Mouse (Mus musculus) brain, embryonic 18.5 days (tissue): Measurements from ENCODE around the gene Csmd2.

Experiments
- DNase-seq: peaks from one replicate; pipeline ENCODE4 v3.0.0-alpha.2; 2012; ENCODE audit warnings: low read depth, low spot score

Csmd2 gene

DNA sequence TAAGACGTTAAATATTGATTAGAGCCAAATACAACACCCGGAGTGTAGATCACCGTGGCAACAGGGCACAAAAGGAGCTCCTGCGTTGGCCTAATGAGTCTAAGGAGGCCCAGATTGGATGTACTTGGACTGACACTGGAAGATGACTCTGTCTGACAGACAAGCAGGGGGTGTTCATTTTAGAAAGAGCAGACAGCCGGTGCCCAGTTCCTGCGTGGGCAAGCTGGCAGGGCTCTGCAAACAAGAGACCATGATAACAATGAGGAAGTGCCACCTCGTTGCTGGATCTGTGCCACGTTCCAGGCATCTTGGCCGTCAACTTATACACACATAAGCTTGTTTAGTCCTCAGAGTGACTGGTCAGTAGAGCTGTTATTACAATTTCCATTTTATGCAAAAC lies 342.9 kb downstream of the Csmd2 start:
- no peak for DNase-seq

DNA sequence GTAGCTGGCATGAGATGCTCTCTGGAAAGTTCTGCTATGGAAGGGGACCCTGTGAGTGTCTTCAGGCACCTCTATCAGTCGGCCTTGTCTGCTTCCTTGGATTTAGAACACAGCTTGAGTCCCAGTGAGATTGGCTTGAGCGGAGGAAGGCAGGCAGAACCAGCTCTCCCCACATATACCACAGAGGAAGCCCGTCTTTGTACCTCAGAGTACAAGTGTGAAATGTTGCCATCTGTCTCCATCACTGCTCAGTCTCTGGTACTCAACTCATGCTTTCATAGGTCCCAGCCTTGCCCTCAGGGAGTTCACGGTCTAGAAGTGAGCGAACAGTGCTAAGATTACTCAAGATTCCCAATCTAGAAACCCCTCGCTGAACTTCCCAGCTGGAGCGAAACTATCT lies 352.8 kb downstream of the Csmd2 start:
- no peak for DNase-seq

DNA sequence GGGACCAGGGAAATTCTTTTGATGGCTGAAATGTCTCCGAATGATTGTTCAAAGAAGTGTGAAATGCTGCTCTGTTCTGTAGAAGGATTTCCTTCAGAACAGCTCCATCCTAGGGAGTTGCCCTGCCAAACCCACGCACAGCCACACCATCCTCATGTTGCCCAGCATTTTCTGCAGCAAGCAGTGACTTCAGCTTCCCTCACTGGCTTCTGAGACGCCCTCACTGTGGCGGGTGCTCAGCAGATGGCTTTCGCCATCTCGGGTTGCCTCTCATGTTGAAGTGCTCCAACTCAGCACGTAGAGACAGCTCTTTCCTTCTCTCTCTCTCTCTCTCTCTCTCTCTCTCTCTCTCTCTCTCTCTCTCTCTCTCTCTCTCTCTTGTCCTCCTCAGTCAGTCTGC lies 353.7 kb downstream of the Csmd2 start:
- DNase-seq: no peak

DNA sequence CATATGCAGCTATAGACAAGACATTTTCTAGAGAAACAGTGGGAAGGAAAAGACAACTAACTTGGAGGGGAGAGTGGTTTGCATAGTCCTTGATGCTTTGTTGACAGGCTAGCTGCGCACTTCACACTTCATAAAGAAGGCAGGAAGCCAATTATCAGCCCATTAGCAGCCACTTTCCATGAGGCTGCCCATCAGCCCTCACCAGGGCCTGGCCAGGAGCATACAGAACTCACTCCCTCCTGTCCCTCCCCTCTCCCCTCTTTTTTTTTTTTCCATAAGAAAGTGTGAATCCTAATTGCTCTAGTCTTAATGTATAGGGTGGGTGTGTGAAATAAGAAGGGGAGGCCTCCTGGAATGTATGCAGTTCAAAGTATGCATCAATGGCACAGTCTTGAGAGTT lies 354.6 kb downstream of the Csmd2 start:
- DNase-seq: no peak

- DNase-seq: no peak
Measured at GRCm38 (mm10) chr4:128358751-128359150, 371.1 kb downstream of the Csmd2 start.

GRCm38 (mm10) chr4:128365851-128366250 lies 378.2 kb downstream of the Csmd2 start:
- no peak for DNase-seq

DNA sequence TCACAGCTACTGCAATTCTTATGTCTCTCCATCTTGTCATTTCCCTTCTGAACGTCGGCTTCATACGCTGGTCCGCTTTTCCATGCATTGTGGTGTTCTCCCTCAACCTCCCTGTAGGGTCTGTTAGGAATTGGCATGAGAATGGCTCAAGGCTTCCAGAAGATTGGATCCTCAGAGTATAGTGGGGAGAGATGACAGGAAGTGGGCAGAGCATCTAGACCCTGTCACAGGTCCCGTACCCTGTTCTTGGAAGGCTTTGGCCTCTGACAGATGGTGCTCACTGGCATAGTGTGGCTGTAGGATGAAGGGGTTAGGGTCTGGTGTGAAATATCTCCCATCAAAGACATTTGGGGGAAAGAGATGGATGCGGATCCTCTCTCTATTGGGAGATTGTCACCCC lies 380.4 kb downstream of the Csmd2 start:
- DNase-seq: no peak

DNA sequence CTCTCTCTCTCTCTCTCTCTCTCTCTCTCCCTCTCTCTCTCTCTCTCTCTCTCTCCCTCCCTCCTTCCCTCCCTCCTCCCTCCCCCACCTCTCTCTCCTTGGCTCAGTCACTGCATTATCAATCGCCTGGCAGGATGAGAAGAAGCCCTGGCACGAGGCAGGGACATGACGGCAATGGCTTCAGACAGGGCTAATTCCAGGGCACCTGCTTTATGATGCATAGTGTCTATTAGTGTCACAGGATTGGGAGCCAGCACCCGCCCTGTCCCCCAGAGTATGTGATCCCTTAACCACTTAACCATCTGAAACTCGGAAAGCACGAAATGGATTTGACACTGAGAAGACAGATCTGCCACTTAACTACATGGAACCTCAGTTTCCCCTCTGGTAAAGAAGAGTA lies 384.1 kb downstream of the Csmd2 start:
- DNase-seq: no peak

GRCm38 (mm10) chr4:128373196-128373595 lies 385.5 kb downstream of the Csmd2 start:
- DNase-seq: no peak

- DNase-seq: no peak
Measured at GRCm38 (mm10) chr4:128374051-128374450, 386.4 kb downstream of the Csmd2 start.

DNA sequence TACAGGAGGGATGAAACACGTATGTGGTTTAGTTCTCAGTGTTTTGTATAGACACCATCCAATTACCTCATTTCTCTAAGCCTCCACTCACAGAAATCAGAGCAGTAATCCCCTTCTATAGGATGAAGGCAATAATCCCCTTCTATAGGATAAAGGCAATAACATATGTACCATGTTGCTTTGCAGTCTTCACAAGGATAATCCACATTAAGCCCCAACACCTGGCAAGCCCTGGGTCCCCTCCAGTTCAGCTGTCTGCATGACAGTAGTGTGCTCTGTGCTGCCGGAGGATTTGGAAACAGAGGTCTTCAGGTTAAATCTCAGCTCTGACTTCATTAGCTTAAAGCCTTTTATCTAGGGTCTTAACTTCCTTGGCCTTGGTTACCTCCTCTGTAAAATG lies 391.3 kb downstream of the Csmd2 start:
- DNase-seq: no peak

- no peak for DNase-seq
Measured at GRCm38 (mm10) chr4:128381331-128381730, 393.7 kb downstream of the Csmd2 start.

DNA sequence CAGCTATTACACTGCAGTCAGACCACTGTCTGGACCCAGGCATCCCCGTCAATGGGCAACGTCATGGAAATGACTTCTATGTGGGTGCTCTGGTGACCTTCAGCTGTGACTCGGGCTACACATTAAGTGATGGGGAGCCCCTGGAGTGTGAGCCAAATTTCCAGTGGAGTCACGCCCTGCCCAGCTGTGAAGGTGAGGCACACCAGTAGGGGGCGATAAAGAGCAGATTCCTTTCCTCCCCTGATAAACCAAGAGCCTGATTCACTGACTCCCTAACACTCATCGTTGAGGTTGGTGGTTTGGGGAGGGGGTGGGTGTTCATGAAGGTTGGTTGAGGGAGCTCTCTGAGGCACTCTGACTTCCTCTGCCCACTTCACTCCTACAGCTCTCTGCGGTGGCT lies 396.1 kb downstream of the Csmd2 start:
- DNase-seq: no peak

- no peak for DNase-seq
Measured at GRCm38 (mm10) chr4:128391484-128391883, 403.8 kb downstream of the Csmd2 start.

GRCm38 (mm10) chr4:128392279-128392678 lies 404.6 kb downstream of the Csmd2 start:
- DNase-seq: no peak

- no peak for DNase-seq
Measured at GRCm38 (mm10) chr4:128393864-128394263, 406.2 kb downstream of the Csmd2 start.

- DNase-seq: no peak
Measured at GRCm38 (mm10) chr4:128396616-128397015, 409.0 kb downstream of the Csmd2 start.

DNA sequence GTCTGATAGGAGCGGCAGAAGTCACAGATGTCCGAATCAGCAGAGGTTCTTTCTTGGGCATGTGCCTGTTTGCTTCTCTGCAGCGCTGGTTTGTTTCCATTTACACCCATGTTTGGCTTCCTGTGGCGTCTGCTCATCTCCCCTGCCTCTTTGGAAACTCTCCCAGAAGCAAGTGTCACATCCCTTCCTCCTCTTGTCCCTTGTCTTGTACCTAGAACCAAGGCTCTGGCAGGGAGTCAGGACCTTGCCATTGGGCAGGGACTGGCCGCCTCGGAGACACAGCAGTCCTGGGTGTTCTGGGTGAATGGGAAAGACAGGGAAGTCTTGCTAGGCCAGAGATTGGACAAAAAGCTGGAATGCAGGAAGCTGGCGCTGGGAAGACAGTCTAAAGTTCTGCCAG lies 410.1 kb downstream of the Csmd2 start:
- no peak for DNase-seq

GRCm38 (mm10) chr4:128398948-128399347 lies 411.3 kb downstream of the Csmd2 start:
- DNase-seq: no peak

DNA sequence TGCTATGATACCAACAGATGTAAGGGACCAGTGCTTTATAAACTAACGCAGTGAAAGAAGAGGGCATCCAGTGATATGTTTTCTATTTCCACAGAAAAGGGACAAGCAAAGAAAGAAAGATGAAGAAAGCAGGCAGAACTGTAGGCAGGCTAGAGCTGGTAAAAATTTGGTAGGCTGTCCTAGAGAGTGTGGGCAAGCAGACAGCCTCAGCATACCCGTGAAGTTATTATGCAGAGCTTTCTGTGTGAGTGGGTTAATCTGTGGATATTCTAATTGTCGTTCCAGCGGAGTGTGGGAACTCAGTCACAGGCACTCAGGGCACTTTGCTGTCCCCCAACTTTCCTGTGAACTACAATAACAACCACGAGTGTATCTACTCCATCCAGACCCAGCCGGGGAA lies 412.4 kb downstream of the Csmd2 start:
- DNase-seq: no peak

GRCm38 (mm10) chr4:128401591-128401990 lies 413.9 kb downstream of the Csmd2 start:
- no peak for DNase-seq

GRCm38 (mm10) chr4:128402706-128403105 lies 415.0 kb downstream of the Csmd2 start:
- no peak for DNase-seq

- DNase-seq: no peak
Measured at GRCm38 (mm10) chr4:128405576-128405975, 417.9 kb downstream of the Csmd2 start.

DNA sequence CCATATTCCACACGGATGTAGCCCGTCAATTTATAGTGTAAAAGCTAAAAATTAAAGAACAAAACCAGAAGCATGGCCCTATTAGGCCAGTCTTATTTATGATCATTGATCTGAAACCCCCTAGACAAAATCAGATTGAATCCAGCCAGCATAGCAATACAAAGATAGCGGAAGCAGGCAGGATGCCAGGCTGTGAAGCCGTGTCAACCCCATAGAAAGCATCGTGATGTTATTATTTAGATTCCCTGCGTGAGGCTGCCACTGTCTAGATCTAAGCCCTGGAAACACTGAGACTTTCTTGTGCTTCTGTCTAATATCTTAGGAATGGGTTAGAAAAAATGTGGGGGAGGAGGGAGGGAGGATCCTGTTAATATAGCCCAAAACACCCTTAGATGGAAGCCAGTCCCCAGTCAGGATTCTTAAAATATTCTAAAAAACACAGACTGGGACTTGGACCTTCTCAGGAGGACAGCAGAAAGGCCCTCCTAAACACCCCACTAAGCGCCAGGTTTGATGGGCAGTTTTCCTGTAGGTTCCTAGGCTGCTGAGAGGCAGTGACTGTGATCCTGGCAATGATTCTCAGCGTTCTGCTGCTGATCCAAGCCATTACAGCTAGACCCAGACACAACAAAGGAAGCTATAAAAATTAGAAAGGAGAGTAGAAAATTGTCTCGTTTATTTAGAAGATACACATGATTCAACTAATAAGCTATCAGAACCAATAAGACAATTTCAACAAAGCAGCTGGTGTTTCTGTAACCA lies 419.6 kb downstream of the Csmd2 start:
- no peak for DNase-seq
